Mouse (Mus musculus): ENCODE data around the gene Arl6ip6. TPM values are rescaled to one million over a fixed set of nuclear protein-coding genes. Genes with fewer than 3 reads are reported as not detected.

The Arl6ip6 gene
- polyA plus RNA-seq, 2 experiments: 38.8 to 44.4 TPM

GRCm38 (mm10) chr2:53189811-53190210 is 1.7 kb upstream of the Arl6ip6 start:
- no peak for TF ChIP-seq POLR2A (IDR thresholded peaks at IDR 0.05; ENCODE audit: borderline replicate concordance, extremely low read depth, insufficient read depth, insufficient read length)
- H3K4me3 ChIP-seq (replicated peaks; ENCODE audit: low read length): peak overlapping the region; percentile 73
- no peak for DNase-seq (ENCODE audit: low spot score)

DNA sequence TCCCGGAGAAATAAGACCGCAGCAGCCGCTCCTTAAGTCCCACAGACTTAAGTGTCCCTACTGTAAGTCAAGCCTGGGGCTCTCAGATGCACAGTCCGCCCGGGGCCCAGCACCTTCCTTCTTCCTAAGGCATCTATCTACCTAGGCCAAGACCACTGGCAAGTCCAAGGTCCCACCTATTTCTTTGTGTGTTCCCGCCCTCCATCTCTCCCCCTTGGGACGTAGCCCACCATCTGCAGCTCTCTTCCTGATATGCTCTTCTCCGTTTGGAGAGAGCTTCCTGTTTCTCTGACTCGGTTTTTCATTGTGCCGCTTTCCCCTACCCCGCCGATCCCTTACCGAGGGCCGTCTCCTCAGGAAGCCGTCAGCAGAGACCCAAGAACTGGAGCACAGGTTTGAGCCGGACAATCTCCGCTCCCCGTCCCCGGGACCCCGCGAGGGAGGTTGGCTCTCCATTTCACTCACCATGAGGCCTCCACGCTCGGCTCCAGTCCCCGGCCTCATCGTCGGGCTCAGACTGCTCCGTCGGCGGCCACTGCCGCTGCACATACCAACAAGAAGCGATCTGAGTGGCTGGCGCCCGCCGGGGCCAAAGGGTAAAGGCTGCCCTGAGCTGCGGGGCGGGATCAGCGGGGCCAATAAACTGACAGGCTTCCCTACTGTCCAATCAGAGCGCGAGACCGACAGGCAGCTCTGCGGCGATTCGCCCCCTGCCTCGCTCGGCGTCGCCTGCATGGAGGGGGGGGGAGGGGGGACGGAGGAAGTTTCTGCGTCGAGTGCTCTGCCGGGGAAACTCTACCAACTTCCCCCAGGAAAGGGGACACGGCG is 628 bp upstream of the Arl6ip6 start, which contains the start of gene Prpf40a:
TSS of gene Prpf40a (minus strand) at position 601 of the 828 bp plus-strand sequence.
- peak within 1 kb of the TSS; percentile 66 for H3K4me2 ChIP-seq (replicated peaks; ENCODE audit: low read depth, low read length, severe bottlenecking)
- no peaks in the 10 kb centered on the region for H3K9me3 ChIP-seq (ENCODE audit: control insufficient read depth, low read length)
- H3K4me1 ChIP-seq (ENCODE audit: control insufficient read depth, insufficient read depth, low read length): peaks cover 11% of the 10 kb centered on the region
- TF ChIP-seq POLR2A (IDR thresholded peaks at IDR 0.05; ENCODE audit: borderline replicate concordance, extremely low read depth, insufficient read depth, insufficient read length): peak; percentile 94; the same call in 1 of the 2 replicates
- H3K27me3 ChIP-seq (ENCODE audit: control insufficient read depth, insufficient read depth, low read length): no peaks in the 10 kb centered on the region
- peak within 1 kb of the TSS; percentile 94 for H3K27ac ChIP-seq (replicated peaks; ENCODE audit: low read depth, low read length)
- peaks cover 25% of the 10 kb centered on the region for H3K36me3 ChIP-seq (ENCODE audit: control insufficient read depth, insufficient read depth, low read length)
- under 1% methylated on average over 40 of the region's 53 CpGs for WGBS
- peak within 1 kb of the TSS; percentile 89 for H3K9ac ChIP-seq (ENCODE audit: low read depth, low read length, severe bottlenecking)
- DNase-seq (ENCODE audit: low spot score) (peak; percentile 98), ATAC-seq (ENCODE audit: low FRiP score, low read depth) (peak; percentile 95)
- peak within 1 kb of the TSS; percentile 73 for H3K4me3 ChIP-seq (replicated peaks; ENCODE audit: low read length)

More at GRCm38 (mm10) chr2:53189811-53190210, 1.7 kb upstream of the Arl6ip6 start:
- no peak for ATAC-seq (ENCODE audit: low FRiP score, low read depth)
- 75% methylated on average over 3 of the region's 3 CpGs for WGBS
- Histone ChIP-seq H3K4me2 (replicated peaks; ENCODE audit: low read depth, low read length, severe bottlenecking) (peak overlapping the region; percentile 54), H3K4me1 (ENCODE audit: control insufficient read depth, insufficient read depth, low read length) (peaks cover 11% of the 10 kb centered on the region), H3K9me3 (ENCODE audit: control insufficient read depth, low read length) (no peaks in the 10 kb centered on the region), H3K9ac (ENCODE audit: low read depth, low read length, severe bottlenecking) (no peak overlapping the region), H3K27ac (replicated peaks; ENCODE audit: low read depth, low read length) (no peak overlapping the region), H3K27me3 (ENCODE audit: control insufficient read depth, insufficient read depth, low read length) (no peaks in the 10 kb centered on the region), H3K36me3 (ENCODE audit: control insufficient read depth, insufficient read depth, low read length) (peaks cover 17% of the 10 kb centered on the region)

DNA sequence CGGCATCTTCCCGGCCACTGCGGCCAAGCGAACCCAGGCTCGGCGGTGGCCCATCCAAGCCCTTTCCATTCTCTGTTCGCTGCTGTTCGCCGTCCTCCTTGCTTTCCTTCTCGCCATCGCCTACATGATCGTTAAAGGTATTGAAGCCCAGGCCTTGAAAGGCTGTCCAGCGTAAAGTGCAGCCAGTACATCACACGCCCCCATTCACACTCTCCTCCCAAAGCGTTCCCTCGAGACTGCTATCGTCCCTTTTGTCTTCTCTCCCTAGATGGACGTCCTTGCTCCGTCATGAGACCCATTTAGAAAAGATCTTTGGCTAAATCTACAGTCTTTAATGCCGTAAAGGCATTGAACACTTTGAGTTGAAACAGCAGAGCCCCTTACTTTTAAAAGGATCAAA is 860 bp downstream of the Arl6ip6 start:
- peak overlapping the region; percentile 94 for H3K27ac ChIP-seq (replicated peaks; ENCODE audit: low read depth, low read length)
- H3K9ac ChIP-seq (ENCODE audit: low read depth, low read length, severe bottlenecking): peak overlapping the region; percentile 89
- no peak for TF ChIP-seq POLR2A (IDR thresholded peaks at IDR 0.05; ENCODE audit: borderline replicate concordance, extremely low read depth, insufficient read depth, insufficient read length)
- no peaks in the 10 kb centered on the region for H3K27me3 ChIP-seq (ENCODE audit: control insufficient read depth, insufficient read depth, low read length)
- H3K36me3 ChIP-seq (ENCODE audit: control insufficient read depth, insufficient read depth, low read length): peaks cover 30% of the 10 kb centered on the region
- ATAC-seq (ENCODE audit: low FRiP score, low read depth) (no peak), DNase-seq (ENCODE audit: low spot score) (peak; percentile 30)
- peak overlapping the region; percentile 73 for H3K4me3 ChIP-seq (replicated peaks; ENCODE audit: low read length)
- H3K4me1 ChIP-seq (ENCODE audit: control insufficient read depth, insufficient read depth, low read length): peaks cover 11% of the 10 kb centered on the region
- under 1% methylated on average over 15 of the region's 20 CpGs for WGBS
- H3K9me3 ChIP-seq (ENCODE audit: control insufficient read depth, low read length): no peaks in the 10 kb centered on the region
- peak overlapping the region; percentile 66 for H3K4me2 ChIP-seq (replicated peaks; ENCODE audit: low read depth, low read length, severe bottlenecking)

- H3K9me3 ChIP-seq (ENCODE audit: control insufficient read depth, low read length): no peaks in the 10 kb centered on the region
Measured at GRCm38 (mm10) chr2:53196431-53196830, 4.9 kb downstream of the Arl6ip6 start.

DNA sequence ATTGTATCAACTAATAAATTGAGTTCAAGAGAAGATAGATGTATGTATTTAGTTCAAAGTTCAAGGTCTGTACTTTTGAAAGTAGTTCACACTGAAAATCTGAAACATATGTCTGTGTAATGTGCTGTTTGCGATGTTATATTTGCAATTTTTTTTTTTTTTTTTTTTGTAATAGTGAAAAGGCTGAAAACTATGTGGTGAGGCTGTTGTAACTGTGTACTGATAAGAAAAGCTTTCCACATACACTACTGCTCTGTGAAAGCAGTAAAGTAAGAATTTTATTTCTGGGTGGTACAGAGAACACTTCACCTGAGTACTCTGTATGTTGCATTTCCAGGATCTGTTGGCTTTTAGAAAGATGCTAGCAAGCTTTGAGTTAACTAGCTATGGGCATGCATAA is 7.7 kb downstream of the Arl6ip6 start:
- no peak overlapping the region for H3K9ac ChIP-seq (ENCODE audit: low read depth, low read length, severe bottlenecking)
- WGBS: 77% methylated on average over 1 of the region's 1 CpGs
- no peak overlapping the region for H3K4me2 ChIP-seq (replicated peaks; ENCODE audit: low read depth, low read length, severe bottlenecking)
- no peak overlapping the region for H3K4me3 ChIP-seq (replicated peaks; ENCODE audit: low read length)
- H3K4me1 ChIP-seq (ENCODE audit: control insufficient read depth, insufficient read depth, low read length): no peaks in the 10 kb centered on the region
- no peaks in the 10 kb centered on the region for H3K27me3 ChIP-seq (ENCODE audit: control insufficient read depth, insufficient read depth, low read length)
- DNase-seq (ENCODE audit: low spot score) (no peak), ATAC-seq (ENCODE audit: low FRiP score, low read depth) (no peak)
- H3K9me3 ChIP-seq (ENCODE audit: control insufficient read depth, low read length): no peaks in the 10 kb centered on the region
- no peak for TF ChIP-seq POLR2A (IDR thresholded peaks at IDR 0.05; ENCODE audit: borderline replicate concordance, extremely low read depth, insufficient read depth, insufficient read length)
- peaks cover 45% of the 10 kb centered on the region for H3K36me3 ChIP-seq (ENCODE audit: control insufficient read depth, insufficient read depth, low read length)
- H3K27ac ChIP-seq (replicated peaks; ENCODE audit: low read depth, low read length): no peak overlapping the region

More at GRCm38 (mm10) chr2:53196431-53196830, 4.9 kb downstream of the Arl6ip6 start:
- Histone ChIP-seq H3K27me3 (ENCODE audit: control insufficient read depth, insufficient read depth, low read length) (no peaks in the 10 kb centered on the region), H3K4me2 (replicated peaks; ENCODE audit: low read depth, low read length, severe bottlenecking) (no peak overlapping the region), H3K4me3 (replicated peaks; ENCODE audit: low read length) (no peak overlapping the region), H3K27ac (replicated peaks; ENCODE audit: low read depth, low read length) (no peak overlapping the region), H3K36me3 (ENCODE audit: control insufficient read depth, insufficient read depth, low read length) (peaks cover 45% of the 10 kb centered on the region), H3K4me1 (ENCODE audit: control insufficient read depth, insufficient read depth, low read length) (peaks cover 5% of the 10 kb centered on the region; the same call in 1 of the 2 replicates), H3K9ac (ENCODE audit: low read depth, low read length, severe bottlenecking) (no peak overlapping the region)
- no peak for TF ChIP-seq POLR2A (IDR thresholded peaks at IDR 0.05; ENCODE audit: borderline replicate concordance, extremely low read depth, insufficient read depth, insufficient read length)
- DNase-seq (ENCODE audit: low spot score) (no peak), ATAC-seq (ENCODE audit: low FRiP score, low read depth) (no peak)
- WGBS: 97% methylated on average over 10 of the region's 10 CpGs
